Mouse (Mus musculus): ENCODE data around the gene Gtf2a1.
"Not testable (repeated sequence)": the region's sequence is repeated elsewhere in the genome, so short reads cannot be mapped to it uniquely, and the experiment has no call there.

The Gtf2a1 gene

DNA sequence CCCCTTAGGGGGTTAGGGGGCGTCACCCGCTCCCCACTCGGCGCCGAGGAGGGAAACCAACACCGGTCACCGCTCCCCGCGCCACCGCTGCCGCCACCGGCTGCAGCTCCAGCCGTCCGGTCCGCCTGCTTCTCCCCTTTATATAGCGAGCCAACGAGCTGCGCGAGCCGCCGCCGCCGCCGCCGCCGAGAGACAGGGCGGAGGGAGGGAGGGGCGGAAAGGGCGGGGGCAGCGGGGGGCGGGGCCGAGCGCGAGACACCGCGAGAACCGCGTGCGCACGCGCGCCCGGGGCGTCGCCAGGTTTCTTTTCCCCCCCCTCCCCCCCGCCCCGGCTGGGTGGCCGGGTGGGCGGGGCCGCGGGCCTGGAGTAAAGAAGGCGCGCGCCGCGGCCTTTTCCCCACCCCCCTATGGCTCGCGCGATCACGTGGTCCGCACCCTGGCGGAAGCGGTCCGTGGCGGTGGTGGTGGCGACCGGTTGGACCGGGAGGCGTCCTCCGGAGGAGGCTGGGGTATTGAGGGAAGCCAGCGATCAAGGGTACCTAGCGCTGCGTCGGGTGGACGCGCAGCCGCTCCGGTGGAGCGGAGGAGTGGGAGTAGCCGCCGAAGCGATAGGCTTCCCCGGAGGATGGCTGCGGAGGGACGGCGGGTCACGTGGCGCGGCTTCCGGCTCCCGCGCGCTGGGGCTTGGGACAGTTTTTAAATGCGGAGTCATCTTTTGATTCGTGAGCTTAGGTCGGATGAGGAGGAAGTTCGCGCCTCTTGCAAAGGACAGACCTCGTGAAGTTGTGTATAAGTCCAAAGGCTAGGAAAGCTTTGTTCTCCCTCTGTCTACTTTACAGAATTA lies at the start of gene Gtf2a1:
Gtf2a1 (minus strand) TSS at position 641 of the 844 bp plus-strand sequence.
- DNase-seq (ENCODE audit: low read depth, low spot score): peak; percentile 95

DNA sequence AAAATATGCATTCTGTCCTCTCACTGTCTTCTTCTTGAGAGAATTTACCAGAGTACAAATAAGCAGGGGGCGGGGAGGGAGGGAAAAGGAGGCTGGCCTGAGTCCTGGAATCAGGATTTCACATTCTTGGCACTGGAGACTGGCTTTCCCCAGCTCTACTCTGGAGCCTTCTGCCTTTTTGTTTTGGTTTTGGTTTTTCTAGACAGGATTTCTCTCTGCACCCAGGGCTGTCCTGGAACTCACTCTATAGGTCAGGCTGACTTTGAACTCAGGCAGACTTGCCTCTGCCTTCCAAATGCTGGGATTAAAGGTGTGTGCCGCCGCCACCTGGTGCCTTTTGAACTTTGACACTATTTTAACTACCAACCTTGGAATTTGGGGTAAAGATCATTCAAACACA lies 48.1 kb upstream of the Gtf2a1 start:
- no peak for DNase-seq (ENCODE audit: low read depth, low spot score)

DNA sequence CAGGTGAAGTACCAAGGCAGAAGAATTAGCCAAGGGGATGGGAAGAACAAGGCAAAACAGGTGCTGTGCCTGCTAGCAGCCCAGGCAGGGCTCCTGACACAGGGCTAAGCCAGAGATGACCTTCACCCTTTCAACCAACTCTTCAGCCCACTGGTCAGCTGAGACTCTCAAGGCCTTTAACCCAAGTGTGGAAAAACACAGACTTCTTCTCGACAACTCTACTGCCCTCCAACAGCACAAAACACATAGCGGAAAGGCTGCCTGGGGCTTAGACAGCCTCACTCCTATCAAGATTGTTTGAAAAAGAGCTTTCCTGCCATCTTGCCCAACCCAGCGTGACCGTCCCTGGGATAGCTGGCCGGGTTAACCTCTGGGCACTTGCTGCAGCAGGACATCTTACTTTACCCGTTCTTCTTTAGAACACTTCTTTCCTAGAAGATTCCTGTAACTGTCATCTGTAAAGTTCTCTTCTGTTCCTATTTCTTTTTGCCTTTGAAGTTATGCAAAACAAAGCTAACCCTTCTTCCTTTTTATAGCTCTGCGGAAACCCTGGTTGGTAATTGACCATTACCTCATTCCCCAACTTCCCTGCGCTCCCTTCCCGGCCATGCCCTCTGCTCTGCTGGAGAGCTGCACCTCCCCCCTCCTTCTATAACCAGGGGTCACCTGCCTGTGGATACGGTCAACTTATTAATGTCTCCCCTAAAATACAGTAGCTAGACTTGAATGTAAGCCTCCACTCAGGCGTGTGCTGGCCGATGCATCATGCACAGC lies 47.0 kb upstream of the Gtf2a1 start:
- no peak for DNase-seq (ENCODE audit: low read depth, low spot score)

DNA sequence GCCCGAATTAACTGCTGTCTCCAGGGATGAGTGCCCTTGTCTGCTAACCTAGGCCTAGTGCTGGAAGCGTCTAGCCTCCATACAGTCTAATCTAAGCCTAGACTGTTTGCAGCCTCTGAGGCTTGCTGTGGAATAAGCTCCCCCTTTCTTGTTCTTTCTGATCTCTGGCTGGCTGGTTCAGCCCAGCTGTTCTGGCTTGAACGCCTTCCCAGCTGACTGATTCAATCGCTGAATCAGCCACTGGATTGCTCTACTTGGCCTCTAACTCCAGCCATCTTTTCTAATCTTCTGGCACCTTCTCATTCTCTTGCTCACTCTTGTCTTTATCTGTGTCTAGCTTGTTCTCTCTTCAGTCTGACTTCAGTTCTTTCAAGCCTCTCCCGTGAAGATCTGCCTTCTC lies 36.2 kb upstream of the Gtf2a1 start:
- DNase-seq (ENCODE audit: low read depth, low spot score): no peak

- no peak for DNase-seq (ENCODE audit: low read depth, low spot score)
Measured at GRCm38 (mm10) chr12:91625013-91625412, 34.7 kb upstream of the Gtf2a1 start.

GRCm38 (mm10) chr12:91609425-91609824 lies 19.1 kb upstream of the Gtf2a1 start:
- DNase-seq (ENCODE audit: low read depth, low spot score): no peak

DNA sequence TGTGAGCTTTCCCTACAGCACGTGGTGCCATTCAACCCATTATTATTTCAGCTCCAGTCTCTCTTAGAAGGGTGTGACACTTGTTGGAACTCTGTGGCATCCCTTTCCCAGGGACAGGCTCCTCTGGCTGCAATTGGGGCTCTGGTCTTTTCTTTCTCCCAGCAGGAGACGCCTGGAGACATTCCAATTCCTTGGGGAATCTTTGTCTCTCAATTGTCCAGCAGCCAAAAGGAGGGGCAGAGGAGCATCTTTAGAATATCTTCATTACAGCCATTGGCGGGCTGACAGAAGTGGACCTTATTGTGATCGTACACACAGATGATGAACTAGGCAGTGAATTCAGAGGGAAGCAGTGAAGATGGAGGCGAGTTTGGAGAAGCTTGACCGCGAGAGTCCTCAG lies 17.4 kb upstream of the Gtf2a1 start:
- DNase-seq (ENCODE audit: low read depth, low spot score): no peak

DNA sequence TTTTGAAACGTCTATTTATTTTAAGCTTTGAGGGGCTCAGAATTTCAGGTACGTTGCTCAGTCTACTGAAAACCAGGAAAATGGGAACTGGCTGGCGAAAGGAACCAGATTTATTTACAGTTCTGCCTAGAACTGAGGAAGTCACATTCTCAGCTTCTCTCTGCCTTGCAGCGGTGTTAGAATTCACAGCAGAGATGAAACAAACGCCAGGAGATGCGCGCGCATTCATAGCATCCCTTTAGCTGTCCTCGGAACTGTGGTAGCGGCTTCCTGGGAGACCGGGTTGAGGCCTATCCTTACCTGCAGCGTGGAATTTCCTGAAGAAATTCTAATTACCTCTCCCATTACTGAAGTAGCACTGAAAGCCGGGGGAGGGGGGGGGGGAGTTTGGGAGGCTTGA lies 16.4 kb upstream of the Gtf2a1 start:
- DNase-seq (ENCODE audit: low read depth, low spot score): no peak

- DNase-seq (ENCODE audit: low read depth, low spot score): no peak
Measured at GRCm38 (mm10) chr12:91604600-91604999, 14.3 kb upstream of the Gtf2a1 start.

DNA sequence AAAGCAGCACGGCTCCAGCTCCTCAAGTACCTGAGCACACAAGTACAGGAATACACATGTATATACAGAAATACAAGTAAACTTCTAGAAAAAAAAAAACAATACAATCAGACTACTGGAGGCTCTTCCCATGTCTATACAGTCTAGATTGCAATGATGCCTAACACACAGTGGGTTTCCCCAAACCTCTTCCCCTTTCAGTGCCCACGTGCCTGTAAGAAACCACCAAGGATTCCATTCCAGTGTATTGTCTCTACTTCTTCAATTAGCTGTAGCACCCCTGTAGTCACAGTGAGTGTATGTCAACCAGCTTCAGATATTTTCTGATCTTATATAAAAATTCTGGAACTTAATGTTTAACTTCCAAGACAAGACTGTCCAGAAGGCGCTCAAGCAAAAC lies 1.8 kb upstream of the Gtf2a1 start:
- no peak for DNase-seq (ENCODE audit: low read depth, low spot score)

- no peak for DNase-seq (ENCODE audit: low read depth, low spot score)
Measured at GRCm38 (mm10) chr12:91591191-91591590, 904 bp upstream of the Gtf2a1 start.

DNA sequence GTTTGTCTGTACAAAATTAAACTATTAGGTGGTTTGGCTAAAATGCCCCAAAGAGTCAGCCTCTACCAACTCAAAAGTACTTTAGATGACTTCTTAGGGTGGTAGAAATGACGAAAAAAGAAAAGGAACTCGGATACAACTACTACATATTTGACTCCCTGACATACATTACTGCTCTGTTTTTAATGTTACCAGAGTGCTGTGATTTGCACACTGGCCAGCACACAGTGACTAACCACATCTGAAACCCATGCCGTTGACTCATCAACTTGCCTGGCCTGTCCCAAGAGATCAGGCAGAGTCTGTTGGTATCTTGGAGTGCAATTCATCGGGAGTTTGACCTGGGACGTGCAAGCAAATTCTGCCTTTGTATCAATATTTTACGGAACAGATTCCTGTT lies 429 bp upstream of the Gtf2a1 start:
- no peak for DNase-seq (ENCODE audit: low read depth, low spot score)

DNA sequence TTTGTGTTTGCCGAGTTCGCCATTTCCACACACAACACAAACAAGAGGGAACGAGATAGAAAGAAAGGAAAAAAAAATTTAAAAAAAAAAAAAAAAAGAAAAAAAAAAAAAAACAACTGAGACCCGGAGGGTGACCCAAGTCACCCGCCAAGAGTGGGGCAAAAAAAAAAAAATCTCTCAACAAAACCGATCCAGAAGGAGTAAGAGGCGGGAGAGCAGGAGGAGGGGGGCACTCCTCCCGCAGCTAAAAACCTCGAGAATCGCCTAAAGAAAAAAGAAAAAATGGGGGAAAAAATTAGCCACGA lies 793 bp downstream of the Gtf2a1 start:
- DNase-seq (ENCODE audit: low read depth, low spot score): no peak

GRCm38 (mm10) chr12:91588670-91589541 lies 1.4 kb downstream of the Gtf2a1 start:
- DNase-seq (ENCODE audit: low read depth, low spot score): peak; percentile 34

GRCm38 (mm10) chr12:91588176-91588669 lies 2.1 kb downstream of the Gtf2a1 start:
- DNase-seq (ENCODE audit: low read depth, low spot score): peak; percentile 93

- no peak for DNase-seq (ENCODE audit: low read depth, low spot score)
Measured at GRCm38 (mm10) chr12:91587491-91588033, 2.7 kb downstream of the Gtf2a1 start.

GRCm38 (mm10) chr12:91587077-91587476 lies 3.2 kb downstream of the Gtf2a1 start:
- DNase-seq (ENCODE audit: low read depth, low spot score): no peak

- DNase-seq (ENCODE audit: low read depth, low spot score): not testable (repeated sequence)
Measured at GRCm38 (mm10) chr12:91585815-91586214, 4.5 kb downstream of the Gtf2a1 start.

- no peak for DNase-seq (ENCODE audit: low read depth, low spot score)
Measured at GRCm38 (mm10) chr12:91585206-91585605, 5.1 kb downstream of the Gtf2a1 start.

DNA sequence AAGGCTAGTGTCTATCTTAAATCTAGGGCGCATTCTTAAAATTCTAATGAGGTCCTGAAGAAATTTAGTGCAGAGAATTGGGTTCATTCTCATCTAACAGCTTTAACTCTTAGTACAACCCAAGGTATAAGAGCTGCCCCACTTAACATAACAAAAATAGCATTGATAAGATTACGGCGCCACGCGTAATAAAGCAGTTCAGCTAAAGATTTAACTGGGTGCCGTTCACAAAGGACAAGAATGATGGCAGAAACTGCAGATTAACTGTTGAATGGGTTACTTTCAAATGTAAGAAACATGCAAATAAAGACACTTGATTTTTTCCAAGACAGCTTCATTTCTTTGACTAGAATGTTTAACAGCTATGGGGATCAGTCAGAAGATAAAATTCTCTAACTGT lies 6.9 kb downstream of the Gtf2a1 start:
- no peak for DNase-seq (ENCODE audit: low read depth, low spot score)

GRCm38 (mm10) chr12:91582362-91583002 lies 7.8 kb downstream of the Gtf2a1 start:
- DNase-seq (ENCODE audit: low read depth, low spot score): no peak
